8 mouse cellular contexts compared by ENCODE assay signal in genomic region chr1:33813495-33813867, GRCm38 (mm10). TPM values are rescaled to one million over a fixed set of nuclear protein-coding genes. Genes with fewer than 3 reads are reported as not detected.
DNase-seq lines count a peak whose midpoint lies in the region; ATAC-seq and TF ChIP-seq lines count a peak whose summit lies in the region.

No protein-coding gene starts in this region.

- ATAC-seq in forebrain, embryonic 11.5 days (replicated peaks; ENCODE audit: low FRiP score), result peak; percentile 16; the same call in 1 of the 2 replicates
- ATAC-seq in limb, embryonic 14.5 days (ENCODE audit: low FRiP score, low read depth), result no peak

- no peaks in the 10 kb centered on the region for H3K27me3 ChIP-seq in forebrain, embryonic 11.5 days (ENCODE audit: control insufficient read depth, insufficient read depth, low read length)
- no peaks in the 10 kb centered on the region for H3K27me3 ChIP-seq in limb, embryonic 14.5 days (ENCODE audit: control insufficient read depth, insufficient read depth, low read length)

- H3K9ac ChIP-seq in forebrain, embryonic 11.5 days (ENCODE audit: low read length), result peak overlapping the region; percentile 99
- H3K9ac ChIP-seq in limb, embryonic 14.5 days (ENCODE audit: low read depth, low read length, severe bottlenecking), result peak overlapping the region; percentile 89

- 11% methylated on average over 11 of the region's 11 CpGs for WGBS in forebrain, embryonic 11.5 days
- WGBS in limb, embryonic 14.5 days, result 18% methylated on average over 11 of the region's 11 CpGs
- 3% methylated on average over 11 of the region's 11 CpGs for WGBS in olfactory bulb, adult 2 months

- H3K4me1 ChIP-seq in forebrain, embryonic 11.5 days (replicated peaks; ENCODE audit: control insufficient read depth, insufficient read depth, low read length), result no peaks in the 10 kb centered on the region; the same call in 1 of the 2 replicates
- H3K4me1 ChIP-seq in limb, embryonic 14.5 days (ENCODE audit: control insufficient read depth, insufficient read depth, low read length), result peaks cover 15% of the 10 kb centered on the region
- no peaks in the 10 kb centered on the region for H3K4me1 ChIP-seq in olfactory bulb, adult 2 months (ENCODE audit: control insufficient read depth, insufficient read depth, low read length)

- TF ChIP-seq CTCF in olfactory bulb, adult 2 months (IDR thresholded peaks at IDR 0.05; ENCODE audit: insufficient read depth, low read depth, low read length), result no peak

- peak; percentile 19 for DNase-seq in layer of hippocampus, adult 9-11 months
- DNase-seq in layer of hippocampus, adult 9-10 months (ENCODE audit: low spot score), result no peak
- peak; percentile 42 for DNase-seq in NIH3T3 (ENCODE audit: low read depth)
- DNase-seq in forebrain, embryonic 11.5 days (ENCODE audit: low spot score), result no peak
- DNase-seq in limb, embryonic 14.5 days (ENCODE audit: low spot score), result no peak
- DNase-seq in cerebellum, postnatal 25 days, result no peak
- no peak for DNase-seq in adrenal gland, adult 8-10 months

- H3K27ac ChIP-seq in forebrain, embryonic 11.5 days (ENCODE audit: low read depth, low read length), result peak overlapping the region; percentile 79; the same call in 1 of the 2 replicates
- H3K27ac ChIP-seq in limb, embryonic 14.5 days (replicated peaks; ENCODE audit: low read depth, low read length), result peak overlapping the region; percentile 83
- no peak overlapping the region for H3K27ac ChIP-seq in olfactory bulb, adult 2 months (ENCODE audit: insufficient read depth, low read depth, low read length)

- TF ChIP-seq POLR2A in limb, embryonic 14.5 days (IDR thresholded peaks at IDR 0.05; ENCODE audit: borderline replicate concordance, extremely low read depth, insufficient read depth, insufficient read length), result no peak
- TF ChIP-seq POLR2A in olfactory bulb, adult 2 months (IDR thresholded peaks at IDR 0.05; ENCODE audit: insufficient read depth, low read depth, low read length), result no peak

- H3K9me3 ChIP-seq in forebrain, embryonic 11.5 days (ENCODE audit: control insufficient read depth, low read length), result no peaks in the 10 kb centered on the region
- no peaks in the 10 kb centered on the region for H3K9me3 ChIP-seq in limb, embryonic 14.5 days (ENCODE audit: control insufficient read depth, low read length)

- H3K36me3 ChIP-seq in forebrain, embryonic 11.5 days (ENCODE audit: control insufficient read depth, insufficient read depth, low read length), result peaks cover 5% of the 10 kb centered on the region
- H3K36me3 ChIP-seq in limb, embryonic 14.5 days (ENCODE audit: control insufficient read depth, insufficient read depth, low read length), result peaks cover 33% of the 10 kb centered on the region

- H3K4me3 ChIP-seq in forebrain, embryonic 11.5 days (ENCODE audit: low read depth, low read length), result peak overlapping the region; percentile 91
- peak overlapping the region; percentile 85 for H3K4me3 ChIP-seq in limb, embryonic 14.5 days (replicated peaks; ENCODE audit: low read length)
- H3K4me3 ChIP-seq in olfactory bulb, adult 2 months (ENCODE audit: insufficient read depth, low read depth, low read length), result peak overlapping the region; percentile 88

- peak overlapping the region; percentile 69 for H3K4me2 ChIP-seq in forebrain, embryonic 11.5 days (ENCODE audit: low read depth, low read length, severe bottlenecking)
- peak overlapping the region; percentile 74 for H3K4me2 ChIP-seq in limb, embryonic 14.5 days (replicated peaks; ENCODE audit: low read depth, low read length, severe bottlenecking)

RNA-seq across cellular contexts. Expression of gene Zfp451, which starts 0.9 kb away (rescaled TPM):
- 41.9 and 48.5 TPM in 2 replicates for polyA plus RNA-seq in forebrain, embryonic 11.5 days (2014; fragmentation: Nextera tagmentation; extraction: Ambion mirVana)
- 29.9 and 32.3 TPM in 2 replicates for polyA plus RNA-seq in limb, embryonic 14.5 days (2012; rRNA removed)
- polyA plus RNA-seq in limb, embryonic 14.5 days (2014; fragmentation: Nextera tagmentation; extraction: Ambion mirVana), result 33.4 and 34.8 TPM in 2 replicates
- polyA plus RNA-seq in olfactory bulb, adult 2 months (2012; ENCODE audit: insufficient read depth, insufficient read length, low replicate concordance, missing spikeins), result 64.0 TPM in 1 of 2 replicates, not detected in the other
- 10 to 100 TPM; 32.4 to 49.6 (median 40.3) TPM for total RNA-seq in adrenal gland, adult 8-10 months (2022)

RNA-seq across cellular contexts. Expression of gene Bag2, which starts 55.9 kb away (rescaled TPM):
- polyA plus RNA-seq in forebrain, embryonic 11.5 days (2014; fragmentation: Nextera tagmentation; extraction: Ambion mirVana), result 33.9 and 34.0 TPM in 2 replicates
- polyA plus RNA-seq in limb, embryonic 14.5 days (2012; rRNA removed), result 39.1 and 41.3 TPM in 2 replicates
- 49.0 and 49.9 TPM in 2 replicates for polyA plus RNA-seq in limb, embryonic 14.5 days (2014; fragmentation: Nextera tagmentation; extraction: Ambion mirVana)
- not detected in 2 replicates for polyA plus RNA-seq in olfactory bulb, adult 2 months (2012; ENCODE audit: insufficient read depth, insufficient read length, low replicate concordance, missing spikeins)
- total RNA-seq in adrenal gland, adult 8-10 months (2022), result 10 to 100 TPM; 13.0 to 17.2 (median 14.7) TPM

Comparison
In these comparisons a context has a peak if more than half of its experiments do, and no peak if none do; other contexts are left out.
1. DNase-seq: peak in layer of hippocampus, adult 9-11 months (single experiment) and NIH3T3 (single experiment); none in layer of hippocampus, adult 9-10 months (single experiment), forebrain, embryonic 11.5 days (single experiment), limb, embryonic 14.5 days (single experiment), cerebellum, postnatal 25 days (0 of 2) and adrenal gland, adult 8-10 months (single experiment).
2. RNA of gene Bag2, which starts 55.9 kb away (polyA plus RNA-seq): 39.1 to 49.9 TPM in limb, embryonic 14.5 days and 33.9 to 34.0 TPM in forebrain, embryonic 11.5 days; not detected in olfactory bulb, adult 2 months; every median in the first group is over 10 times any median in the second.
3. Peak in every context shown above with its lines, with median percentiles within 50 percentile points of each other: H3K4me3 ChIP-seq.